Mouse (Mus musculus): Measurements from ENCODE around the gene Arnt2. TPM values are rescaled to one million over a fixed set of nuclear protein-coding genes. Genes with fewer than 3 reads are reported as not detected.

Gene Arnt2
- total and polyA plus RNA-seq, 3 experiments, result 0.03 to 0.27 (median 0.17) TPM

GRCm38 (mm10) chr7:84355619-84356570, 54.1 kb downstream of the Arnt2 start:
- H3K9ac ChIP-seq (ENCODE audit: insufficient read depth, low read depth), result no peak overlapping the region
- no peaks in the 10 kb centered on the region for H3K36me3 ChIP-seq (replicated peaks in 1 of 2; ENCODE audit: control insufficient read depth in 1 of 2, insufficient read depth in 1 of 2, low read length in 1 of 2)
- peak overlapping the region; percentile 68; the same call in 1 of the 2 replicates for H3K4me2 ChIP-seq (ENCODE audit: insufficient read depth, low read depth, poor library complexity, severe bottlenecking)
- no peak overlapping the region for H3K4me3 ChIP-seq (replicated peaks in 1 of 3; ENCODE audit: low read depth in 2 of 3, low read length in 2 of 3, poor library complexity in 1 of 3)
- no peaks in the 10 kb centered on the region for H3K9me3 ChIP-seq (replicated peaks; ENCODE audit: low read length)
- in situ Hi-C loops (cut with MboI; ENCODE audit: low pct_ligation_motif_present, low pct_unique_long_range_greater_than_20kb, low sequenced_read_pairs) (loop anchor here (5.0 kb wide), 1 partner anchor 66 kb away; no protein-coding TSS in a partner anchor), dilution Hi-C loops (cut with MboI; ENCODE audit: extremely low pct_ligation_motif_present, extremely low pct_unique_long_range_greater_than_20kb, low sequenced_read_pairs) (no loop called here)
- H3K27me3 ChIP-seq (replicated peaks), result no peaks in the 10 kb centered on the region
- DNase-seq (ENCODE audit: extremely low read depth), result peak; percentile 87
- no peak overlapping the region for H3K27ac ChIP-seq (ENCODE audit: insufficient read depth, low read depth)
- no peak for TF ChIP-seq MAX (IDR thresholded peaks at IDR 0.05; ENCODE audit: low read length)
- TF ChIP-seq JUN (IDR thresholded peaks at IDR 0.05; ENCODE audit: insufficient read depth, low read depth, low read length), result no peak
- TF ChIP-seq EP300 (IDR thresholded peaks at IDR 0.05; ENCODE audit: low read length), result no peak
- TF ChIP-seq PAX5 (IDR thresholded peaks at IDR 0.05; ENCODE audit: low read length), result no peak
- peak; percentile 83 to 95 for TF ChIP-seq CTCF (conservative IDR thresholded peaks at IDR 0.05 in 1 of 2, IDR thresholded peaks at IDR 0.05 in 1 of 2; ENCODE audit: low read depth in 2 of 2, low read length in 2 of 2)
- TF ChIP-seq MAFK (IDR thresholded peaks at IDR 0.05; ENCODE audit: insufficient replicate concordance, low read length), result no peak
- TF ChIP-seq IRF4 (IDR thresholded peaks at IDR 0.05; ENCODE audit: low read depth, low read length), result peak; percentile 28; the same call in 1 of the 2 replicates
- TF ChIP-seq MYC (IDR thresholded peaks at IDR 0.05; ENCODE audit: low read depth, low read length), result no peak
- TF ChIP-seq MAZ (IDR thresholded peaks at IDR 0.05; ENCODE audit: low read depth, low read length), result 0 out of 2 replicates have a peak, but pooled peaks have one; percentile 30
- no peak for TF ChIP-seq RCOR1 (conservative IDR thresholded peaks at IDR 0.05; ENCODE audit: low read depth, low read length)
- no peak for TF ChIP-seq USF2 (conservative IDR thresholded peaks at IDR 0.05; ENCODE audit: low read depth, low read length)
- no peak for TF ChIP-seq UBTF (IDR thresholded peaks at IDR 0.05; ENCODE audit: low read depth, low read length)
- TF ChIP-seq RAD21 (IDR thresholded peaks at IDR 0.05; ENCODE audit: low read depth, low read length), result peak; percentile 90
- TF ChIP-seq ZNF384 (IDR thresholded peaks at IDR 0.05; ENCODE audit: low read depth, low read length), result no peak
- TF ChIP-seq GABPA (IDR thresholded peaks at IDR 0.05; ENCODE audit: insufficient replicate concordance, low read depth, low read length), result no peak
- no peak; the same call in 1 of the 2 replicates for TF ChIP-seq NELFE (IDR thresholded peaks at IDR 0.05; ENCODE audit: low read depth, low read length)
- no peak for TF ChIP-seq BHLHE40 (IDR thresholded peaks at IDR 0.05; ENCODE audit: low read depth, low read length)
- no peak for TF ChIP-seq ZKSCAN1 (IDR thresholded peaks at IDR 0.05; ENCODE audit: borderline replicate concordance, low read depth, low read length)
- TF ChIP-seq MXI1 (IDR thresholded peaks at IDR 0.05; ENCODE audit: low read depth, low read length), result no peak
- no peak for TF ChIP-seq CHD1 (IDR thresholded peaks at IDR 0.05; ENCODE audit: low read depth, low read length)
- TF ChIP-seq MEF2A (IDR thresholded peaks at IDR 0.05; ENCODE audit: borderline replicate concordance, low read depth, low read length), result no peak
- no peak for TF ChIP-seq NRF1 (IDR thresholded peaks at IDR 0.05; ENCODE audit: low read depth, low read length)
- TF ChIP-seq TCF12 (IDR thresholded peaks at IDR 0.05; ENCODE audit: low read depth, low read length), result no peak
- TF ChIP-seq JUND (conservative IDR thresholded peaks at IDR 0.05; ENCODE audit: low read depth, low read length), result no peak
- no peak for TF ChIP-seq POLR2AphosphoS2 (IDR thresholded peaks at IDR 0.05; ENCODE audit: low read depth, low read length)
- TF ChIP-seq ZC3H11A (IDR thresholded peaks at IDR 0.05; ENCODE audit: low read depth, low read length), result peak; percentile 33
- no peak for TF ChIP-seq SIN3A (IDR thresholded peaks at IDR 0.05; ENCODE audit: low read length)
- TF ChIP-seq ELF1 (IDR thresholded peaks at IDR 0.05; ENCODE audit: low read depth, low read length), result peak; percentile 74
- TF ChIP-seq TBP (conservative IDR thresholded peaks at IDR 0.05; ENCODE audit: low read depth, low read length), result no peak
- TF ChIP-seq E2F4 (IDR thresholded peaks at IDR 0.05; ENCODE audit: insufficient replicate concordance, low read depth, low read length), result no peak
- TF ChIP-seq ETS1 (conservative IDR thresholded peaks at IDR 0.05; ENCODE audit: low read depth, low read length), result no peak
- no peak for TF ChIP-seq HCFC1 (IDR thresholded peaks at IDR 0.05; ENCODE audit: low read depth, low read length)
- no peak for TF ChIP-seq KAT2A (IDR thresholded peaks at IDR 0.05; ENCODE audit: insufficient replicate concordance, low read length)
- TF ChIP-seq ZMIZ1 (IDR thresholded peaks at IDR 0.05; ENCODE audit: low read depth, low read length), result no peak
- peak; percentile 83 for TF ChIP-seq SMC3 (IDR thresholded peaks at IDR 0.05; ENCODE audit: low read depth, low read length)
- no peak for TF ChIP-seq CHD2 (IDR thresholded peaks at IDR 0.05; ENCODE audit: low read length)
- H3K4me1 ChIP-seq (ENCODE audit: control insufficient read depth in 1 of 2, insufficient read depth in 2 of 2), result peaks cover 3 to 16% of the 10 kb centered on the region in 2 experiments; a peak in 3 of 4 replicates
- H3K79me2 ChIP-seq (replicated peaks; ENCODE audit: control insufficient read depth, extremely low read depth, insufficient read depth, poor library complexity, severe bottlenecking), result no peaks in the 10 kb centered on the region
